Mouse (Mus musculus): ENCODE measurements at regions not wholly inside any gene's neighbourhood (a gene's known extent, or its start where the extent isn't known, plus 50 kb on each side); places are given as distances from the start of the nearest gene placed in this dataset.

DNA sequence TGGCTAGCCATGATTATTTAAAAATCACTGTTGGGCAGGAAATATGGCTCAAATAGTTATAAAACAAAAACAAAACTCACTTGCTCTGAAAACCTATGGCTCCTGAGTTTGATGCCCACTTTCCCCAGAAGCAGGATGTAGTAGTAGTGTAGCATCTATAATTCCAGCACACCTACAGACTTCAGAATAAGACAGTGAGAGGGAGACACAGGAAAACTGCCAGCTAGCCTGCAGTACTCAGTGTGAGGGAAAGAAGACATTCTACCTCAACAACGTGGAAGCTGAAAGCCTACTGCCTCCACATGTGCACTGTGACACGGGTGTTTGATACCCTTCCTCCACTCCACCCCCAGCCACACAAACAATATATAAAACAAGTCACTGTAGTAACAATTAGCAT lies 68.9 kb upstream of the Fam216b start:
- TF ChIP-seq CTCF (IDR thresholded peaks at IDR 0.05) (no peak), EP300 (IDR thresholded peaks at IDR 0.05) (no peak)

All from lung, postnatal 0 days (tissue).